Mouse (Mus musculus): ENCODE results near the gene Ranbp9.

Ranbp9 gene

DNA sequence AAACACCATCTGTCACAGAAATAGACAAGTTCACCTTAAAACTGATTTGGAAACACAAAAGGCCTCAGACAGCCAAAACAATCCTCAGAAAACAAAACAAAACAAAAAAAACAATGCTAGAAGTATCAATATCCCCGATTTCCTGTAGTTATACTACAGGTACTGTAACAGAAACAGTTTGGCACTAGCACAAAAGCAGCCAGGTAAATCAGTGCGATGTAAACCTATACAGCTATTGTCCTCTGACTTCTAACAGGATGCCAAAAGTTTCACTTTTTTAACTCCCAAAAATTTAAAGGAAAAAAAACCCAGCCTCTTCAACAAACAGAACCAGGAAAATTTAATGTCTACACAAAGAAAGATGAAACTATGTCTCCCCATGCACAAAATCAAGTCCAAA lies 28.9 kb downstream of the Ranbp9 start:
- no peak for DNase-seq (ENCODE audit: low spot score in 2 of 2)

DNA sequence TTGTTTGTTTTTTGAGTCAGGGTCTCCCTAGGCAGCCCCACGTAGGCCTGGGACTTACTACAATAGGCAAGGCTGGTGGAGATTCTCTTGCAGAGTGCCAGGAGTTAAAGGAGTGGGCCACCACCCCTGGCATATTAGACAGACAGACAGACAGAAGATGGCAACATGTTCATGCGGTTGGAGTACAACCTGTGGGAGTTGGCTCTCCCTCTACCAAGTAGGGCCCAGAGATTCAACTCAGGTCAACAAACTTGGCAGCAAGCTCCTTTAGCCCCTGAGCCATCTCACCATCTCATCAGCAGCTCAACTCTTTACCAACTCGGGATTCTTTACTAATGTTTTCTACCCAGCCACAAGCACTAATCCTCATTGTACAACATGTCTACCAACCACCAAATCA lies 30.4 kb downstream of the Ranbp9 start:
- no peak for DNase-seq (ENCODE audit: low spot score in 2 of 2)

DNA sequence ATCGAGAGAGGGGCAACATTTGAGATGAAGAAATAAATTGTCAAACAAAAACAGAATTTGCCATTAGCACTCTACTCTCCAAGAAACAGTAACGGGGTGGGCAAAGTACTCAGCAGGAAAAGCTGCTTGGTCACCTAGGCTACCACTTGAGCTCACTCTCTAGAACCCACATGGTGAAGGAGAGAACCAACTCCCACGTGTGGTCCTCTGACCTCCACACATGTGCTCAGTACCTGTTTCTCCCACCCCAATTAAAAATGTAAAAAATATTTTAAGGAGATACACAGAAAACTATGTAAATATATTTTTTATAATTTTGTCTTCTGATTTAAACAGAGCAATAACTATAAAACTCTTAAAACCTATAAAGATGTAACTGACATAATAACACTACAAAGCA lies 33.4 kb downstream of the Ranbp9 start:
- DNase-seq (ENCODE audit: low spot score in 2 of 2) = no peak

DNA sequence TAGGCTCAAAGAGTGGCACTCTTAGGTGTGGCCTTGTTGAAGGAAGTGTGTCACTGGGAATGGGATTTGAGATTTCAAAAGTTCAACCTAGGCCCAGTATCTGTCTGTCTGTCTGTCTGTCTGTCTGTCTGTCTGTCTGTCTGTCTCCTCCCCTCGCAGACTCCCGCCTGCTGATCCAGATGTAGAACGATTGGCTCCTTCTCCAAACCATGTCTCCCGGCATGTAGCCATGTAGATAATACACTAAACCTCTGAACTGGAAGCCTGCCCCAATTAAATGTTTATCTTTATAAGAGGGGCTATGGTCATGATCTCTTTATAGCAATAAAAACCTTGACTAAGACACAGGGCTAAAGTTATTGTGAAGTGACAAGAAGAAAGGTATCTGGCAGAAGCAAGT lies 35.3 kb downstream of the Ranbp9 start:
- DNase-seq (ENCODE audit: low spot score in 2 of 2) = no peak

DNA sequence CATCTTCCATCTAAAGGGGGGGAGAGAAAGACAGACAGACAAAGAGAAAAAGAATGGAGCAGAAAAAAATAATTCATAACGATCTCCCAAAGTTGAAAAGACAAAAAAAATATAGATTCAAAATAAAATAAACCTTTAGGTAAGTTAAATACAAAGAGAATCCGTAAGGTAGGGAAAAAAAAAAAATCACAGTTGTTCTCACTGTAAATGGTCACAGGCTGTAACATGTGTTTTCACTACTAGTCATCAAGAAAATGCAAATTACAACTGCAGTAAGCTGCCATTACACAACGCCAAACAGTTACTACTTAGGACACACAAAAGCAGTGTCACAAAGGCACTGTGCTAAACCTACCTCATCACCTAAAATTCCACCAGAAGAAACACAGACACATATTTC lies 36.4 kb downstream of the Ranbp9 start:
- no peak for DNase-seq (ENCODE audit: low spot score in 2 of 2)

DNA sequence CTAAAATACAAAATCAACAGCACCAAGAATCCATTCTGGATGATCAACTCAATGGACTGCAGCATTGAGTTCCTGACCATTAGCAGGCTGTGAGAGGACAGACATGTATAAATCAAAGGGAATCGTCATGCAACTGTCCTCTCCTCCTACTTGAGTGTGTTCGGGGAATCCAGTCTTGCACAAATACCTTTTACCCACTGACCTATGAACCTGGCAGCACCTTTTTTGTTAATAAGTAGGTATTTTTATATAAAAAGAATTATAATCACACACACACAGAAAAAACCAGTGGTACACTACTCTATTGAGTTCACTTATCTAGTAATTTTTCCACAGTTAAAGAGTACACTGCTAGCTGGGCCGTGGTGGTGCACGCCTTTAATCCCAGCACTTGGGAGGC lies 37.4 kb downstream of the Ranbp9 start:
- no peak for DNase-seq (ENCODE audit: low spot score in 2 of 2)

DNA sequence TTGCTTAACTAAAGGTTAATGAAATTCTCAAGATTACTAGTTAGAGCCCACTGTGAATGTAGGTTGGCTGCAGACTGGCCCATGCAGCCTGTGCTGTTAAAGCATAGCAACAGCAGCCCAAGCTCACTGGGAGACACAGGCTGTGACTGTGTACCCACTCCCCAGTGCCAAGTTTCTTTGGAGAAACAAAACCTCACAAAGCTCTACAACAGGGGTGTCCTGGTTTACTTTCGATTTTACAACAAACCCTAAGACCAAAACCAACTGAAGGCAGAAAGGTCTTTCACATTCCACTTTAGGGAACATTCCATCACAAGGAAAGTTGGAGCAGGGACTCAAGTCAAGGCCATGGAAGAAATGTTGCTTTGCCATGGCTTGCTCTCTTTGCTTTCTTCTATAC lies 38.5 kb downstream of the Ranbp9 start:
- no peak for DNase-seq (ENCODE audit: low spot score in 2 of 2)

DNA sequence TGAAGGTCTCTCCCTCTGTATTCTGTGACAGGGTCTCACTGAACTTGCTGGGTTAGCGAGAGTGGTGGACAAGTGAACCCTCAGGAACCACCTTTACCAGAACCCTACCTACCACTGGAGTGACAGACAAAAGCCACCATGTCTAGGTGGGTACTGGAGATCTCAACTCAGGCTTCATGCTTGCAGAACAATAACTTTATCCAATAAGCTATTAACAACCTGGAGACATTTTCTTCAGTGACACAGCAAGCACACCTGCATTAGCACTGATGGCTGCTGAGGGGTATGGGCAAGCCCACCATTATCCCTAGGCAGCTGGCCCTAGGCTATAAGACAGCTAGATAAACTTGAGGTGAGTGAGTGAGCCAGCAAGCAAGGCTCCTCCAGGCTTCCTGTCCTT lies 40.7 kb downstream of the Ranbp9 start:
- no peak for DNase-seq (ENCODE audit: low spot score in 2 of 2)

DNA sequence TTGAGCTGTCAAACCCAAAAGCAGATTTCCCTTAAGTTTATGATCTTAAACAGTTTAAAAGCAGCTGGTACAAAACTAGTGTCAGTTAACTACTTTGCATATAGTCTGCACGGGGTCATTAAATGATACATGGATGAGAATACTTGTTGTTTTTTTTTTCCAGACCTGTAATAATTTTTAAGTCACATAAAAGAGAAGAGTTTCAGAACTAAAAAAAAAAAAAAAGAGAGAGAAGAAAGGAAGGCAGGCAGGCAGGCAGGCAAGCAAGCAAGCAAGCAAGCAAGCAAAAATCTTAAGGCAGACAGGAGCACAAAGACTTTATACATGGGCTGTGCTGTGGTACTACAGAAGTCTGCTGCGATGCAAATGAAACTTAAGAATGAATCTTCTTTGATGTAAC lies 47.7 kb downstream of the Ranbp9 start:
- no peak for DNase-seq (ENCODE audit: low spot score in 2 of 2)

DNA sequence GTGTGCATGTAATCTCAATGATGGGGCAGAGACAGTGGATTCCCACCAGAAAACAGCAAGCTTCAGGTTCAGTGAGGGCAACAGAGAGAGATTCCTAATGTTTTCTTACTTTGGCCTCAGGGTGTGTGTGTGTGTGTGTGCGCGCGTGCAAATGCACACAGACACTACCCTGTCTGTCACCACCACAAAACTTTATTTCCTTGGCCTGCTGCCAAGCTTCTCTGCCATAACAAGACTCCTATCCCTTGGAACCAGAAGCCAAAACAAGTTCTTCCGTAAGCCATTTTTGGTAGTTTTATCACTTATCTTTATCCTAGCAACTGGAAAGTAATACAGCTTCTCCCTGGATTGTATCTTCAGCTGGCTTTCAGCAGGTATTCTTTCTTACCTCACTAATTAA lies 52.6 kb downstream of the Ranbp9 start:
- no peak for DNase-seq (ENCODE audit: low spot score in 2 of 2)

DNA sequence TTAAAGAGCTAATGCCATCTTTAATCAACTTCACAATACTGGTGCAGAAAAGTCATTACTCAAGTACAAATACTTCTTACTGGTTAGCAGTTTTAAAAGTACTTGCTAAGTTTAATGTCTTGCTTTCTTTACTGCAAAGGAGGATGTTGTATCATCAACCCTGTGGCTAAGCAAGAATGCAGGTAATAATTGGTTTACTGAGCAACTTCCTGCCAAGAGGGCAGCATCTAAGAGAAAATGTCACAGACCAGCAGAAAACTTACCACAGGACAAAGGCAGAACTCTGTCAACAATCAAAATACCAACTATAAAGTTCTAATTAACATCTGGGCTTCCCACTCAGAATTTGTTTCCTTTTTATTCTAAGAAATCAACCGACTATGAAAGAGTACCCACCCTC lies 65.8 kb downstream of the Ranbp9 start:
- no peak for DNase-seq (ENCODE audit: low spot score in 2 of 2)

DNA sequence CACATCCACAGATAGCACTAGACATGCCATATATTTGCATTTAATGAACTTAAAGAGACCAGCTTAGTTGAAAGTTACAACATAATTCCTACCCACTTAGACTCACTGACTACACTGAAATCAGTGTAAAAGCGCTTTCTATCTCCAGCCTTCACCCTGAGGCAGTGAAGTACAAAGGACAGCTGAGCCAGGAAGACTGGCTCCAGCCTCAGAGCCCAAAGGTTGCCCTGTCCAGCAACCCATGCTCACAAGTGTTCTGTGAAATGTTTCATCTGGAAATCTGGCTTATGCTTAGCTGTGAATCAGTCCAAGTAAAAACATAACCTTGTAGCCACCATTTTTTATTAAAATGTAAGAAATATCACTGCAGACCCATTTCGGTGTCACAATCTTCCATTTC lies 67.5 kb downstream of the Ranbp9 start:
- DNase-seq (ENCODE audit: low spot score in 2 of 2) = no peak

DNA sequence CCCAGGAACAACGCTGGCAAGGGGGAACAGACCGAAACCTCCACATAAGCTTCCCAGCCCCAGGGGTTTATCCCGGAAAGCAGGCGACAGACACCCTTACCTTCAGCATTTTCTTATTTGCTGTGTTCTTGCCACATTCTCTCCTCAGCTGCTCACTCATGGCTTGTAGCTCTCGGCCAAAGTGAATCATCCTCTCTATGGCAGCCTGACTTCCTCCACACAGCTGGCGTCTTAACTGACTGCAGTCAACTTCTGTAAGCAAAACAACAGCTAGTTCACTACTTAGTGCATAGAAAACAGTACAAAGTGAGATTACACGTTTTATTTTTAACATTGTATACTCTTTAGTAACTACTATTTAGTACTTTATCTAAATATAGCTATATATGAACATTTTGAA lies 68.8 kb downstream of the Ranbp9 start:
- DNase-seq (ENCODE audit: low spot score in 2 of 2) = peak in 1 of 2 experiments; percentile 15

DNA sequence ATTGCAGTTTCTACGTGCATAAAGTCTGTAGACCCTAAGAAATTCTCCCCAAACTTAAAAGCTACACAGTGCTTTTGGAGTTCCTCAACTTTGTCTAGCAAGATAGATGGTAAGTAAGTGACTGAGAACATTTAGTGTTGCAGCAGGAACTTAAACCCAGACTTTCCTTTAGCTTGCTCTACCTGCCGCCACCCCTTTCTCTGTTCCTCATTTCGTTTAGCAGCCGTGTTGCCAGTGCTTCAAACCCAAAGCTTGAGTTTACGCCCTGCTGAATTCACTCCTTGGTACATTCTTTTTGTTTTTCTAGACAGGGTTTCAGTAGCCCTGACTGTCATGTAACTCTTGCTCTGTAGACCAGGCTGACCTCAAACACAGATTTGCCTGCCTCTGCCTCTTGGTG lies 81.5 kb downstream of the Ranbp9 start:
- no peak for DNase-seq (ENCODE audit: low spot score in 2 of 2)

DNA sequence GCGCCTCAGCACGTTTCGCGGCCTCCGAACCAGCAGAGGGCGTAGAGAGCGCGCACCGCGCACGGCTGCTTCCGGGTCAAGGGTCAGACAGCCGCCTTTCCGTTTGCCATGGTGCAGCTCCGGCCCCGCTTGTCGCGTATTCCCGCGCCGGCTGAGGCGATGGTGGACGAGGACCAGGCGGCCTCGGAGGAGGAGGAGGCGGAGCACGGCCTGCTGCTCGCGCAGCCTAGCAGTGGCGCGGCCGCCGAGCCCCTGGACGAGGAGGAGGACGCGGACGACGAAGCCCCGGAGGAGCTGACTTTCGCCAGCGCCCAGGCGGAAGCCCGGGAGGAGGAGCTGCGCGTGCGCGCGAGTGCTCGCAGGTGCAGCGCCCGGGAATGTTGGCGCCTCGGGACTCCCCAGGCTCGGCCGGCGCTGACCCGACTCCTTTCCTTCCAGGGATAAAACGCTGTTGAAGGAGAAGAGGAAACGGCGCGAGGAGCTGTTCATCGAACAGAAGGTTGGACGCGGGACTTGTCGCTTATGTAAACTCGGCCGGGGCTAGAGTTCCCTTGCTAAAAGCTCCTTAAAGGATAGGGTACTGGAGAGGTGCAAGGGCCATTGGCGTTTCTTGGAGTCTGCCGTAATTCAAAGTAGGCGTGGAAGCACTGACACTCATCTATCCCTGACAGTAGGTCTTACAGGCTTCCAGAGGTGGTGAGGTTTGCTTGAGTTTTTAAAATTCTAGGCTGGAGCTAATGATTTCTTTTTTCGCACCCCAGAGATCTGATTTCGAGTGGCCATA lies 82.6 kb downstream of the Ranbp9 start, which contains the start of gene Nol7:
Gene Nol7, plus strand, starts transcription at position 94 of the 784 bp plus-strand sequence.
- DNase-seq (ENCODE audit: low spot score in 2 of 2) = peak; percentile 97 to 98

DNA sequence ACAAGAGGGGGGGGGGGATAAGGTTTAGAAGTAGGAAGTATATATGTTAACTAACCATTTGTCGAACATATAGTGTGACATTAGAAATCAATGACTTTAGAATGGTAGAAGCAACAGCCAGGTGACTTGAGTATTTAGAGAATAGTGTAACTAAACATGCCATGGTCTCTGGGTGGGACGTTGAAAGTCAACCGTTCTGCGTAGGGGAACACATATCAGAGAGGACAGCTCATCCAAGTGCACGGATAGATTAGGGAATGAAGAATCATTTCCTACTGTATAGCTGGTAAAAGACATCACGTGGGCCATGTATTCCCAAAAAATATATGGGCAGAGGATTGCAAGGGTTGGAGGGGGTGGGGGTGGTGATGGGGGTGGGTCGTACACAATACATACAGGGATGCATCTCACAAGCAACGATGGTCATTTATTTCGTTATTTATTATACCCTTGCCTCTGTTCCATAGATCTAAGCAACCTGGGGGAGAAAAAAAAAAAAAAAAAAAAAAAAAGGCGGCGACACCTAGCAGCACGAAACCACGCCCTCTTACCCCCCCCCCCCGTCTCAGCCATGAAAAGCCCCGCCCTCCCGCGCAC lies 83.3 kb downstream of the Ranbp9 start:
- DNase-seq (ENCODE audit: low spot score in 2 of 2) = no peak

DNA sequence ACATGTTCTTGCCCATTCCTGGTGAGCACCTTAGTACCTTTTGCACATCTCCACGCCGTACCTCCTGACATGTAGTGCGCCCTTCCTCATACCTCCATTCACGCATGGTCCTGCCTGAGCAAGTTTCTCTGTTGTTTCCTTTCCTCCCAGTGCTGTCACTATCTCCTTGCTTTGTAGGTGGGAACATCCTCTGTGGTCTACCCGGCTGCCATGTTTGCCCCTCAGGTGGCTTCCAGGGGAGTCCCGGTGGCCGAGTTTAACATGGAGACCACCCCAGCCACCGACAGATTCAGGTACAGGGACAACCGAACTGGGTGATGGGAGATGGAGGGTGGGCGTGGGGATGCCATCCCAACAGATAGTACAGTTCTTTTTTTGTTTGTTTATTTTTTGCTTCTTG lies 95.8 kb downstream of the Ranbp9 start:
- no peak for DNase-seq (ENCODE audit: low spot score in 2 of 2)

DNA sequence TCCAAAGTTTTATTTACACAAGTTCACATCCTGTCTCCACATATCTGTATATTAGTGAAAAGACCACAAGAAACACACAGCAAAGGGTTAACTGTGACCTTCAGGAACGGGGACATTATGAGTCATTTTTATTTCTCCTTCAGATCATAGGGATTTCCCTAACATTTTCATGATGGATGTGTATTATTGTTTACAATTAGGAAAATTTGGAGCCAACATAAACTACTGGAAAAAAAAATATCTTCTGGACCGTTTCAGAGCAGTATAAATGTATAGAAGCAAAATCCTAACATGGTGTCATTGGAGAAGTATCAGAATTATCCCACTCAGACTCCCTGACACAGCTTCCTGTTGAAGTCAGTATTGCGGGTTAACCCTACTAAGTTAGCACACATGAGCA lies 101.1 kb downstream of the Ranbp9 start:
- DNase-seq (ENCODE audit: low spot score in 2 of 2) = no peak

DNA sequence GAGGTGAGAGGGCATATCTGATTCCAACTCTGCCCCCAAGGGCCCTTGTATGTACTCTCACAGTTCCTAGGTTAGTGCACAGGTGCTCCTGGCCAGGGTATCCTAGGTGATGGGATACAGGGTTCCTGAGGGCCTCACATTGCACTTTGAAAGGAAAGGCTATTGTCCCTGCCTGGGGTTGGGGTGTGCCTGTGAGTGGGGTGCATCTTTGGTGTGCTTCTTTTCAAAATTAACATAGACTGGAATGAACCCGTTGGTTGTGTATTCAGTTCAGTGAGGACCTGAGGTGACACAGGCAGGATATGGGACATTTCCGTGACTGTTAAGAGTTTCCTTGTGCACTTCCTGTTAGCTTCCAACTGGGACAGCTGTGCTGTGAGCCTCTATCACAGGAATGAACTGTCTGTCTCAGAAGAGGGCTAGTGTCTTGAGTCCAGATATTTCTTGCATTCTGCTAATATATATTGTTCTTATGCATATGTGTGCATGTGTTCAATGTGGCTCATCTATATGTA lies 106.1 kb downstream of the Ranbp9 start:
- no peak for DNase-seq (ENCODE audit: low spot score in 2 of 2)

DNA sequence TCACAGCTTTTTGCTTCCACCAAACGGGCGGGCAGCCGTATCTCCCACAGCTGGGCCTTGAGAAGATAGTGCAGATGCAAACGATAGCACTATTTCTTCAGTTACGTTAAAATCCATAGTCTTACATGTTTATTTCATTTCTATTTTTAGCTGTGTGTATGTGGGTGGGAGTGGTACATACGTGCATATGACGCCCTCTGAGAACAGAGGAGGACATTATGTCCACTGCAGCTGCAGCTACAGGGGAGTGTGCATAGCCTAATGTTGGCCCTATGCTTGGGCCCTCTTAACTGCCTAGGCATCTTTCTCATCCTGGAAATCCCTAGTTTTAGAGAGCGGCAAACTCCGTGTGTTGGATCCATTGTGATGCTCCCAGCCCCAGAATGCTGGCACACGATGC lies 106.9 kb downstream of the Ranbp9 start:
- no peak for DNase-seq (ENCODE audit: low spot score in 2 of 2)

DNA sequence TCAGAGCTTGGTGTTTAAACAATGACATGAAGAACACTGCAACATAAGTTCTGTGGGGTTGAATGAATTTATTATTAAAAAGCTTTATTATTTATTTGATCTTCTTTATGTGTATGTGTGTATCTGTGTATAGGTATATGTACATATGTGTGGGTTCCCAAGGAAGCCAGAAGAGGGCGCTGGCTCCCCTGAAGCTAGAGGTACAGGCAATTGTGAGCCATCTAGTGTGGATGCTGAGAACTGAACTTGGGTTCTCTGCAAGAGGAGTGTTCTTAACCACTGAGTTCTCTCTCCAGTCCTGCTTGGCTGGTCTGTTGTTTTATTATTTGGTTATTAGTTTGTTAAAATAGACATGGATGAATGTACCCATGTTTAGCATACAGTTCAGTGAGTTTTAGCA lies 108.2 kb downstream of the Ranbp9 start:
- DNase-seq (ENCODE audit: low spot score in 2 of 2) = no peak

DNA sequence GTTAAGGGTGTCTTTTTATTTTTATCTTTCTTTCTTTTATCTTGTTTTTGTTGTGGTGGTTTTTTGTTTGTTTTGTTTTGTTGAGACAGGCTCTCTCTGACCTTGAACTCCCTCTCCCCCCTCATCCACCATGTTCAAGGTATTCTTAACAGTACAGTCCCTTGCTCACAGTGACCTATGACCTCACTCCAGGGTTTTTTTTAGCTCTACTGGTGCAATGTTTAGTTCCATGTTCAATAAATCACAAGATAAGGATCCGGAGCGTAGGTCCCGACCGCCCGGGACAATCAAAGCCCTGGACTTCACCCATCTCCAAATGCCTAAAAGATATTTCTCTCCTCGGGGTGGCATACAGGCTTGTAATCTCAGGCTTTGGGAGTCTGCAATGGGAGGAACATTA lies 111.0 kb downstream of the Ranbp9 start:
- DNase-seq (ENCODE audit: low spot score in 2 of 2) = no peak

DNA sequence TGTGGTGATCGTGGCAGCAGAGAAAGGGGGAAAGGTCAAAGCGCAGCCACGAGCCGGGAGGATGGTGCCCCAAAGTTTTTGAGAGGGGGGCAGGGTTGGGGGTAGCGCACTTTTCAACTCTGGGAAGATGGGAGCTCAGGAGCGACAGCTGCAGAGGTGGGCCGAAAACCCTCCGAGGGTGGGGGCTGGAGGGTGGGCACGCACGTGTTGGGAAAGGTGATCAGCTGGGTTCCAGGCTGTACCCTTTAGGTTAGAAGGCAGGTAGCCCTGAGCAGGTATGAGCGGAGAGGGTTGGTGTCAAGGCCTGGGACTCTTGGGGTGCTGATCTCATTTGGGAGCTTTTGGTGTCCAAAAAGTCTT lies 115.3 kb downstream of the Ranbp9 start:
- no peak for DNase-seq (ENCODE audit: low spot score in 2 of 2)
